Comparison of ENCODE assay signal across 14 mouse cellular contexts in the genomic region with DNA sequence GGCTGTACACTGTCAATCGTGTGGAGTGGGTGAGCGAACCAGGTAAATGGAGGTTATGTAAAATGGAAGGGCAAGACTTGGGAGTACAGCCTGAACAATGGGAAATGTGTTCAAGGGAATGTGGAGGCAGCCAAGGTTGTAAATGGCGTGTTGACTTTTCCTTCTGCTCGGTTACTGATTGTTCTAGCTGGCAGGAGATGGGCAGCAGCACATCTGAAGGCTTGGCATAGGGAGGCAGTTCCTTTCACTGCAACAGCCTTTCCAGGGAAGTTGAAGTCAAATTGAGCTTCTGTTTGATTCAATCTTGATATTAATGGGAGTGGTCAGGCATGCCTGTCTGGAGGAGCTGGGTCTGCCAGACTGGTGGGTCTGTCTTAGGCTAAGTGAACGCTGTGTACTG. TPM values are rescaled to one million over a fixed set of nuclear protein-coding genes. Genes with fewer than 3 reads are reported as not detected.
DNase-seq lines count a peak whose midpoint lies in the region; ATAC-seq and TF ChIP-seq lines count a peak whose summit lies in the region.
"Had no signal": no experiment of that assay in that cellular context is flagged by ENCODE, and none has a peak within 500 bp of the region (broad histone marks: within the 10 kb centered on the region; RNA-seq: fewer than 3 reads in every experiment).

No protein-coding gene starts in this region.

- DNase-seq in cerebellum, adult 9-10 months = peak; percentile 67
- DNase-seq in cerebellum, adult 8-10 months = no peak
- peak; percentile 29 for DNase-seq in kidney, adult 2 months
- DNase-seq in kidney, postnatal 25 days = no peak
- peak; percentile 38 for DNase-seq in brain, embryonic 14.5 days (ENCODE audit: low read depth)
- DNase-seq in limb, embryonic 14.5 days (ENCODE audit: low spot score) = no peak
- DNase-seq: adrenal gland, postnatal 10 days; heart, adult 2 months; lung, adult 18-20 months; lung, postnatal 4 days; thymus, postnatal 36 days had no signal

- no peak overlapping the region for H3K4me3 ChIP-seq in kidney, adult 2 months (ENCODE audit: insufficient read depth, low read depth, low read length)
- no peak overlapping the region for H3K4me3 ChIP-seq in limb, embryonic 14.5 days (replicated peaks; ENCODE audit: low read length)
- H3K4me3 ChIP-seq: heart, adult 2 months; left cerebral cortex, adult 2 months; midbrain, embryonic 10.5 days had no signal

- TF ChIP-seq POLR2A in kidney, adult 2 months (IDR thresholded peaks at IDR 0.05; ENCODE audit: low read depth, low read length) = no peak
- TF ChIP-seq POLR2A in brain, embryonic 14.5 days (IDR thresholded peaks at IDR 0.05; ENCODE audit: borderline replicate concordance, extremely low read depth, insufficient read depth, insufficient read length, poor library complexity, severe bottlenecking) = no peak
- TF ChIP-seq POLR2A in limb, embryonic 14.5 days (IDR thresholded peaks at IDR 0.05; ENCODE audit: borderline replicate concordance, extremely low read depth, insufficient read depth, insufficient read length) = no peak

- H3K9ac ChIP-seq in limb, embryonic 14.5 days (ENCODE audit: low read depth, low read length, severe bottlenecking) = no peak overlapping the region

- H3K27ac ChIP-seq in kidney, adult 2 months (ENCODE audit: insufficient read depth, low read depth, low read length) = no peak overlapping the region
- no peak overlapping the region for H3K27ac ChIP-seq in limb, embryonic 14.5 days (replicated peaks; ENCODE audit: low read depth, low read length)
- H3K27ac ChIP-seq: heart, adult 2 months; left cerebral cortex, adult 2 months; midbrain, embryonic 10.5 days had no signal

- 65% methylated on average over 5 of the region's 5 CpGs for WGBS in kidney, adult 2 months
- WGBS in limb, embryonic 14.5 days = 67% methylated on average over 5 of the region's 5 CpGs

- TF ChIP-seq CTCF in kidney, adult 2 months (conservative IDR thresholded peaks at IDR 0.05; ENCODE audit: insufficient read depth, insufficient read length, low read depth, low read length) = no peak
- TF ChIP-seq CTCF in brain, embryonic 14.5 days (IDR thresholded peaks at IDR 0.05; ENCODE audit: borderline replicate concordance, extremely low read depth, insufficient read depth, insufficient read length) = no peak

- no peaks in the 10 kb centered on the region for H3K9me3 ChIP-seq in limb, embryonic 14.5 days (ENCODE audit: control insufficient read depth, low read length)

- 0 out of 2 replicates have a peak overlapping the region, but pooled peaks have one; percentile 1 for H3K4me2 ChIP-seq in limb, embryonic 14.5 days (replicated peaks; ENCODE audit: low read depth, low read length, severe bottlenecking)

- H3K4me1 ChIP-seq in kidney, adult 2 months (ENCODE audit: control insufficient read depth, insufficient read depth, low read length) = peaks cover 20% of the 10 kb centered on the region
- H3K4me1 ChIP-seq in limb, embryonic 14.5 days (ENCODE audit: control insufficient read depth, insufficient read depth, low read length) = peaks cover 30% of the 10 kb centered on the region

- H3K36me3 ChIP-seq in kidney, adult 2 months (ENCODE audit: control insufficient read depth, insufficient read depth, low read length) = peaks cover 7% of the 10 kb centered on the region
- H3K36me3 ChIP-seq in limb, embryonic 14.5 days (ENCODE audit: control insufficient read depth, insufficient read depth, low read length) = peaks cover 24% of the 10 kb centered on the region

- ATAC-seq in limb, embryonic 14.5 days (ENCODE audit: low FRiP score, low read depth) = no peak
- ATAC-seq in CD4-positive, CD25-positive, alpha-beta regulatory T cell, adult 4 months = no peak

- no peaks in the 10 kb centered on the region for H3K27me3 ChIP-seq in kidney, adult 2 months (replicated peaks; ENCODE audit: control insufficient read depth, insufficient read depth, low read length)
- no peaks in the 10 kb centered on the region for H3K27me3 ChIP-seq in limb, embryonic 14.5 days (ENCODE audit: control insufficient read depth, insufficient read depth, low read length)

RNA-seq across cellular contexts. Expression of gene Trim32, which starts 5.5 kb away (rescaled TPM):
- polyA plus RNA-seq in kidney, adult 2 months (2012; rRNA removed) = 19.6 and 20.6 TPM in 2 replicates
- 114 and 134 TPM in 2 replicates for polyA plus RNA-seq in brain, embryonic 14.5 days (2012; rRNA removed)
- 34.5 and 38.4 TPM in 2 replicates for polyA plus RNA-seq in limb, embryonic 14.5 days (2012; rRNA removed)
- polyA plus RNA-seq in limb, embryonic 14.5 days (2014; fragmentation: Nextera tagmentation; extraction: Ambion mirVana) = 50.5 and 59.0 TPM in 2 replicates
- 10 to 100 TPM; 13.3 to 26.2 TPM for polyA plus RNA-seq in CD4-positive, CD25-positive, alpha-beta regulatory T cell, adult 4 months (2017; shearing (Covaris generic))

Comparison
In these comparisons a context has a peak if more than half of its experiments do, and no peak if none do; other contexts are left out.
1. DNase-seq: peak in cerebellum, adult 9-10 months (single experiment), kidney, adult 2 months (single experiment) and brain, embryonic 14.5 days (single experiment); none in cerebellum, adult 8-10 months (single experiment), kidney, postnatal 25 days (0 of 2) and limb, embryonic 14.5 days (single experiment).